Mouse (Mus musculus): ENCODE results near the gene Lypd6b. TPM values are rescaled to one million over a fixed set of nuclear protein-coding genes. Genes with fewer than 3 reads are reported as not detected.
A peak's percentile ranks its signal among the peaks of the same experiment; 100 is the strongest.

The Lypd6b gene
- 4.7 TPM in 1 of 2 replicates, not detected in the other for total RNA-seq (2017)

GRCm38 (mm10) chr2:49787376-49788050, at the start of gene Lypd6b:
Lypd6b (plus strand) TSS chr2:49787688.
- ATAC-seq (replicated peaks; ENCODE audit: low read depth, poor library complexity, severe bottlenecking) = peak; percentile 60

DNA sequence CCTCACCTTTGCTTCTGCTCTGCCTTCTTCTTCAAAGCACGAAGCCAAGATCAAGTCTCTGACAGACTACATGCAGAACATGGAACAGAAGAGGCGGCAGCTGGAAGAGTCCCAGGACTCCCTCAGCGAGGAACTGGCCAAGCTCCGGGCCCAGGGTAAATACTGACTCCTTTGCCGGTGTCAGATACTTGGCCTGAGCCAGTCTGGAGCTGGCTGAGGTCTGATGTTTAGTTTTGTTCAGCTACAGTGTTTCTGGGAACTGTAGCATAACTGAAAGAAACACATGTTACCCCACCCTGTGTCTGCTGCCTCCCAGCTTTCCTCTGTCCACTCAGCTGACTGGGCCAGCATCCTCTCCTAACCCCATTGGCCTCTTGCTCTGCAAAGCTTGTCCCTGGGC, 48.4 kb upstream of the Lypd6b start:
- no peak for ATAC-seq (replicated peaks; ENCODE audit: low read depth, poor library complexity, severe bottlenecking)

DNA sequence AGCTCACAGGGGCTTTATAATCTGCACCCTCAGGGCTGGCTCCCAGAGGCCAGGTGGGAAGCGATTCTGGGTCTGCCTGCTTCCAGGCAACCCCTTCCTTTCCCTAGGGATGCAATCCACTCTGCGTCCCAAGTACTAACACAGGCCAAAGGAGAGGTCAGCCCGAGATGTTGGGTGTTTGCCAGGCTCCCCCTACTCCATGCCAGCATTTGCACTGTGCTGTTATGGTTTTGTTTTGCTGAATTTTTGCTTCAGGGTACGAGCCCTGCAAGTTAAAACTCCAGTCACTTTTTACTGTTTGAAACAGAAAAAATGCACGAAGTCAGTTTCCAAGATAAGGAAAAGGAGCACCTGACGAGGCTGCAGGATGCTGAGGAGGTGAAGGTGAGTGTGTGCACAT, 46.5 kb upstream of the Lypd6b start:
- no peak for ATAC-seq (replicated peaks; ENCODE audit: low read depth, poor library complexity, severe bottlenecking)

DNA sequence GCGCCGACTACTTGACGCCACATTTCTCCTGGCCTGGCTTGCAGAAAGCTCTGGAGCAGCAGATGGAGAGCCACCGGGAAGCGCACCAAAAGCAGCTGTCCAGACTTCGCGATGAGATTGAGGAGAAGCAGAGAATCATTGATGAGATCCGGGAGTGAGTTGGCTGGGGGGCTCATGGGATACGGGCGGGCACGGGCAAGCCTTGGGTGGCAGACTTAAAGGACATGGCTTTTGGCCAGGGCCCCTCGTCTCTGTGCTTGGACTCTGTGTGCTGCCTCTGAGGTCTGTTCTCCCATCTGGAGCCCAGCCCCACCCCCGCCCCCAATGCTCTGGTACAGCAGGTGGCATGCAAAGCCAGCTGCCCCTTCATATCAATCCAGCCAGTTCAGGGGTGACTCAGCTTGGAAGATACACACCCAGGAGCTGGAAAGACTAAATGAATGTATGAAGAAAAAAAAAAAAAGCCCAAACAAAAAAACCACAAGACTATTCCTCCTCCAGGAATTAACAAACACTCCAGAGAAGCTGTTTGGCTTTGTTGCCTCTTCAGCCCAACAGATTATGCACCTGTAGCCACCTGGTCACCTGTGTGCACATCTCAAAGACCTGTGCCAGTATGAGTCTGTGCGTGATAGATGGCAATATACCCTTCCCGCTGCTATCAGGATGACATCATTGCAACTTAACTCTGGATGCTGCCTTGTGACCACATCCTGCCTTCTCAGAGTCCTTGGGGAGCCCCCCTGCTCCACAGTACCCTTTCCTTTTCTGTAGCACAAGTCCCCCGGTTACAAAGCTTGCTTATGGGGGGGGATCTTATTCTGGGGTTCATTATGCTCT, 45.4 kb upstream of the Lypd6b start:
- peak; percentile 30; the same call in 1 of the 2 replicates for ATAC-seq (replicated peaks; ENCODE audit: low read depth, poor library complexity, severe bottlenecking)

DNA sequence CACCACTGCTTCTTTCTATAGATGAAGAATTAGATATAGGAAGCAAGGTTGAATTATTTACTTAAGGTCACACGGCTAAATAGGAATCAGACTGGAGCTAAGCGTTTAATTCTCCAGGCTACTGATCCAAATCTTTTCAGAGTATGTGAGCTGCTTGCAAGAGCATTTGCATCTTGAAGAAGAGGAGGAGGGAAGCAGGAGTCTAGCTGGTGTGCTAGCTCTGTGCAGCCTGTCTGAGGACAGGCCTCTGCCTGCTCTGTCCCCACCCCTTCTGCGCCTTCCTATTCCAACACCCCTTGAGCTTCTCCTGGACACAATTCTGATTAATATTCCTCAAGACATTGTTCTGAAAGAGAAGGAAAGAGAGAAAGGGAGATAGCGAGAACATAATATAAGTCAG, 44.6 kb upstream of the Lypd6b start:
- ATAC-seq (replicated peaks; ENCODE audit: low read depth, poor library complexity, severe bottlenecking) = no peak

- no peak for ATAC-seq (replicated peaks; ENCODE audit: low read depth, poor library complexity, severe bottlenecking)
Observed at GRCm38 (mm10) chr2:49743775-49744174, 43.7 kb upstream of the Lypd6b start.

GRCm38 (mm10) chr2:49744251-49745093, 43.0 kb upstream of the Lypd6b start:
- peak; percentile 83 for ATAC-seq (replicated peaks; ENCODE audit: low read depth, poor library complexity, severe bottlenecking)

DNA sequence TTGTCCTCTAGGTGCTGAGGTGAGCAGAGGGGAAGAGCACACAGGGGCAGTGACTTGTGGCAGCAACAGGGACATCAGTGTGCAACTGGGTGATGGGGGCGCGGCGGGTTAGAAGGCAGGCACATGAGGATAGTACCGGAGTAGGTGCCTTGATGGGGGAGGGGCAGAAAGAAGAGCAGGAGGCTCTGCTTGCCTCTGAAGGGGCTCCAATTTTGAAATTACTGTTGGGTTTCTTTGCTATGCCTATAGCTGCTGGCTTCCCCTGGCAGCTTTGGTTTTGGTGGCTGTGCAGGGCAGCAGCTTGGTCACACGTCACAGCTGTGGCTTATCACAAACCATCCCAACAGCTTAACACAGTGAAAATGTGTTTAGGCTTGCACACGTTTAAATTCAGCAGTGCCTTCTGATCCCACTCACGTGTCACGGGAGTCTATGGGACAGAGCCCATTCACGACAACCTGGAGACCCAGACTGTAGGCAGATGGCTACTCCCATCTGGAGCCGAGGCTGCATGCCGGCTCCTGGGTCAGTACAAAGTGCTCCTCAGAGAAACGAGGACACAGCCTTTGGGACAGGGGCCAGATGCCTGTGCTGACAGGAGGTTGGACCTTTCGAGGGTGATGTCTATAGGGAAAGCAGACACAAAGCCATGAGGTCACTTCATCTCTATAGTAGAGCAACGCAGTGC, 42.2 kb upstream of the Lypd6b start:
- ATAC-seq (replicated peaks; ENCODE audit: low read depth, poor library complexity, severe bottlenecking) = no peak

GRCm38 (mm10) chr2:49746947-49747346, 40.5 kb upstream of the Lypd6b start:
- ATAC-seq (replicated peaks; ENCODE audit: low read depth, poor library complexity, severe bottlenecking) = no peak

- no peak for ATAC-seq (replicated peaks; ENCODE audit: low read depth, poor library complexity, severe bottlenecking)
Observed at GRCm38 (mm10) chr2:49747670-49748069, 39.8 kb upstream of the Lypd6b start.

DNA sequence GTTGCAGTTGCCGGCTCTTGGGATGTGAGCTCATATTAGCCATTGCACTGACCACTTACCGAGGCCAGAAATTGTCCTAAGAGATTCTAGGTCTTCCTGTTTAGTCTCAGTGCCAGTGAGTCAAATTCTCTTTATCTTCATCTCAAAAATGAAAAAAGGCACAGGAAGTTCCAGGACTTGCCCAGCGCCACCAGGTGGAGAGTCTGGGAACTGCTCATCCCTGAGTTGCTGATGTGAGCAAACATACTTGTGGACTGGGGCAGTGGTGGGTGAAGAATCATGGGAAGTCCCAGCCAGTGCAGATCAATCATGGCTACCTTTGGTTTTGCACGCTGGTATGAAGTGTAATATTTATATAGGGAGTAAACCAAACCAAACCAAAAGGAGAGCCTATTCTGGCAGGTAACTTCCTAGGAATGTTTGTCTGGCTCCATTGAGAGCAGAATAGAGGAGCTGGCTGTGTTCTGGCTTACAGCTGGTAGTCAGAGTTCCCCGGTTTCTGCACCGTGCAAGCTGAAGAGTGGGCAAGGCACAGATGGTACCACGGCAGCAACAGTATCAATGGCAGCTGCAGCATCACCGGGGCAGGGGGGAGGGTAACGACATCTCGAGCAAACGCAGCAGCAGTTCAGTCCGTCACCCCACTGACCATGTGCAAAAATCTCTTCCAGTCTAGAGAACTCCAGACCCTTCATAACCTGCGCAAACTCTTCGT, 38.7 kb upstream of the Lypd6b start:
- ATAC-seq (replicated peaks; ENCODE audit: low read depth, poor library complexity, severe bottlenecking) = peak; percentile 37; the same call in 1 of the 2 replicates

DNA sequence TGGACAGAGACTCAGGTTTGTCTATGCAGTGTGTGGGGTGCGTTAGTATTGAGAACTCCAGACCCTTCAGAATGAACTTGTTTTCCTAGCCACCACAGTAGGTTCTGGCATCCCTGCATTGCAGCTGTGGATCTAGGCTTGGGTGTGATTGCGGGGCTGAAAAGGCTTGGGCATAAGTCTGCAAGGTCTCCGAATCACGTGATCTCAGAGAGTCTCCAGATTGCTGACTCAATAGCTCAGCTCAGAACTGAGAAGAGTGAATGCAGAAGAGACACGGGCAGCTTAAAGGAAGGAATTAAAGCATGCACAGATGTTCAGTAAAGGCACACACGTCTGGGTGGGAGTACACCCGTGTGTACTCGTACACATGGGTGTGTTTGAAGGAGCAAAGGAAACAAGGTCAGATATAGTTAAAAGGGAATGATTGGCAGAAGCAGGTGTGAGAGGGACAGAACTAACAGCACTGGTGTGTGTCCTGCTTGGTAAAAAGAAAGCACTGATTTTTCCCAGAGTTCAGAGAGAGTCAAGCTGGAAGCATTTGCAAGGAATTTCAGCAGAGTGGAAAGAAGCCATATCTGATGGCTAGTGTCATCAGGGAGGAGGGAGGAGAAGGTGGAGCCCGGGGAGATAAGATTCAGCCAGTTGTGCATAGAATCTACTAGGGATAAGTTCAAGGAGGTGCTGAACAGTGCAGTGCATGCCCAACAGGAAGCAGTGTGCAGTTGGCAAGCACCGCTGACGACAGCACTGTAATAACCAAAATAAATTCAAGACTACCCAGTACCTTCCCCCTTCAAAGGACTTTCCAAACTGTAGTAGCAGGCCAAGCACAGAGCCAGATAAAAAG, 37.5 kb upstream of the Lypd6b start:
- no peak for ATAC-seq (replicated peaks; ENCODE audit: low read depth, poor library complexity, severe bottlenecking)

DNA sequence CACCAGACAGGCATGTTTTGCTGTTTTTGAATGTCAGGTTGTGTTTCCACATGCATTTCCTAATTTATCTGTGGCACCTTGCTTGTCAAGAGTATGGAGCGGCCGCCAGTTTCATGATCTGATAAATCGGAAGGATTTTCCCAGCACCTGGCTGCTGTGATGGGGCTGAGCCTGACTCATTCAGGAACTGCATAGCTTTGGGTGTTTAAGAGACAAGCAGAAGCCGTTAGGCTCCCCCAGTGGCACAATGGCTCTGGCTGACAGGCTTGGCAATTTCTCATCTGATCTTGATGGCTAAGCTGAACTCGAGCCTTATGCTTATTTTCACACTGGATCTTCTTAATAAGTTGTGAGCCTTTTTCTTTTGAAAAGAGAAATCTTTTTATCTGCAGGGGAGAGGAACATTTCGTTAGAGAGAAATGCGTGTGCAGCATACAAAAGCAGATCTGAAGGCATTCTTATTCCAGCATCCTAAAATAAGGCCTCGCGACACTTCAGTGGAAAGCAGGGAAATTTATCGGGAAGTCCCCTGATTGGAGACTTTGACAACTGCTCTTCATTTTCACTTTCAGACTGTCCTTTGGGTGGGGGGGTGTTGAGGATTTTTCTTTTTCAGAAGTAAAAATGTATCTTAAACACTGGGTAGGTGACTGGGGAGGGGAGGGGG, 35.8 kb upstream of the Lypd6b start:
- no peak for ATAC-seq (replicated peaks; ENCODE audit: low read depth, poor library complexity, severe bottlenecking)

GRCm38 (mm10) chr2:49752211-49752607, 35.3 kb upstream of the Lypd6b start:
- no peak for ATAC-seq (replicated peaks; ENCODE audit: low read depth, poor library complexity, severe bottlenecking)

GRCm38 (mm10) chr2:49753062-49753461, 34.4 kb upstream of the Lypd6b start:
- no peak for ATAC-seq (replicated peaks; ENCODE audit: low read depth, poor library complexity, severe bottlenecking)

DNA sequence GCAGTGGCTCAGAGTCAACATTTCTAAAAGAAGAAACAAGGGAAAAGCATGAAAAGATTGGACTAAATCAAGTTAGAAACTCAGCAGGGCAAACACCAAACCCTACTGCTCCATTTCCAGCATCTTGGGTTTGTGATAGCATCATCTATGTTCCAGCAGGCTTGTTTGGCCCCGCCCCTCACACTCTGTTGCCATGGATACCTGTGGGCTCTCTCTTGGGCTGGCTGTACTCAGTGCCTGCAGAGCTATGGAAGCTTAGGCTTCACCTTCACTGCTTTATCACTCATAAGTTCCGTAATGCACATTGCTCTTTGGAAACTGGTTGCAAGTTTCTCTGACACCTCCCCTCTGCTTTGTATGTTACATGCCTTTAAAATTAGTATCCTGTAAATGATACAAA, 32.4 kb upstream of the Lypd6b start:
- peak; percentile 80 for ATAC-seq (replicated peaks; ENCODE audit: low read depth, poor library complexity, severe bottlenecking)

- ATAC-seq (replicated peaks; ENCODE audit: low read depth, poor library complexity, severe bottlenecking) = no peak
Observed at GRCm38 (mm10) chr2:49757616-49758015, 29.9 kb upstream of the Lypd6b start.
